Mouse (Mus musculus) hindbrain, embryonic 15.5 days (tissue): ENCODE data around the gene Fam151a. TPM values are rescaled to one million over a fixed set of nuclear protein-coding genes. Genes with fewer than 3 reads are reported as not detected.
"Not testable (repeated sequence)": the region's sequence is repeated elsewhere in the genome, so short reads cannot be mapped to it uniquely, and the experiment has no call there.

Experiments
- ATAC-seq: fragments of 200-750 bp; cut with Nextera tagmentation; 2 replicates; pipeline ENCODE4 v1.8.0; 2017; ENCODE audit warnings: low read depth, moderate number of reproducible peaks, moderate TSS enrichment; ENCODE audit not compliant: low FRiP score
- H3K27ac ChIP-seq: fragments of 300-500 bp; sonication (generic); replicated peaks from 2 replicates; pipeline ENCODE4 v1.5.1; 2015; ENCODE audit warnings: mild to moderate bottlenecking, inconsistent platforms
- H3K27me3 ChIP-seq: fragments of 300-500 bp; sonication (generic); 2 replicates; pipeline ENCODE4 v1.6.1; 2015; ENCODE audit warnings: control low read depth, inconsistent platforms
- H3K36me3 ChIP-seq: fragments of 300-500 bp; sonication (generic); 2 replicates; pipeline ENCODE4 v1.6.1; 2015; ENCODE audit warnings: control low read depth, inconsistent platforms
- H3K4me1 ChIP-seq: fragments of 300-500 bp; sonication (generic); replicated peaks from 2 replicates; pipeline ENCODE4 v1.6.1; 2015; ENCODE audit warnings: control low read depth, inconsistent platforms
- H3K4me2 ChIP-seq: fragments of 300-500 bp; sonication (generic); 2 replicates; pipeline ENCODE4 v1.6.1; 2015; ENCODE audit warnings: moderate library complexity, mild to moderate bottlenecking, inconsistent platforms
- H3K4me3 ChIP-seq: fragments of 300-500 bp; sonication (generic); 2 replicates; pipeline ENCODE4 v1.5.1; 2015; ENCODE audit warnings: mild to moderate bottlenecking, inconsistent platforms
- H3K9ac ChIP-seq: fragments of 300-500 bp; sonication (generic); 2 replicates; pipeline ENCODE4 v1.6.1; 2015; ENCODE audit warnings: inconsistent platforms
- H3K9me3 ChIP-seq: fragments of 300-500 bp; sonication (generic); 2 replicates; pipeline ENCODE4 v1.6.1; 2016; ENCODE audit warnings: control low read depth, inconsistent platforms
- WGBS: fragments of 180-500 bp; shearing (Covaris S2); methylation state at CpG from one replicate; pipeline ENCODE4 v1.1.7; 2015; 5-methylcytosine and 5-hydroxymethylcytosine counted together
- polyA plus RNA-seq: library from polyadenylated mRNA; unstranded; fragments of >200 nt; fragmentation: Nextera tagmentation; extraction: Ambion mirVana; gene quantifications from 2 replicates; pipeline ENCODE4 v1.2.1, GENCODE M21; 2015

Fam151a gene
- polyA plus RNA-seq, 1 experiment from 2014 or later, result not detected

- no peak for ATAC-seq
- Histone ChIP-seq H3K9me3 (no peaks in the 10 kb centered on the region), H3K4me2 (no peak within 1 kb of the TSS), H3K4me1 (no peaks in the 10 kb centered on the region), H3K4me3 (no peak within 1 kb of the TSS), H3K36me3 (no peaks in the 10 kb centered on the region), H3K27me3 (no peaks in the 10 kb centered on the region), H3K9ac (no peak within 1 kb of the TSS), H3K27ac (no peak within 1 kb of the TSS)
- 84% methylated on average over 7 of the region's 7 CpGs for WGBS
Observed at GRCm38 (mm10) chr4:106730814-106731213, 2.9 kb upstream of the Fam151a start, which contains the start of gene Mroh7. Gene Mroh7, minus strand, starts transcription at chr4:106730925.

- 92% methylated on average over 1 of the region's 1 CpGs for WGBS
- H3K36me3 ChIP-seq, H3K4me3 ChIP-seq, H3K9me3 ChIP-seq, H3K27ac ChIP-seq, H3K27me3 ChIP-seq, H3K4me2 ChIP-seq, ATAC-seq, H3K4me1 ChIP-seq, H3K9ac ChIP-seq: not testable (repeated sequence)
Observed at GRCm38 (mm10) chr4:106736884-106737283, 3.2 kb downstream of the Fam151a start.

GRCm38 (mm10) chr4:106737904-106738303, 4.2 kb downstream of the Fam151a start:
- no peaks in the 10 kb centered on the region for H3K9me3 ChIP-seq
- no peak overlapping the region for H3K4me3 ChIP-seq
- no peak overlapping the region for H3K27ac ChIP-seq
- no peaks in the 10 kb centered on the region for H3K4me1 ChIP-seq
- no peaks in the 10 kb centered on the region for H3K36me3 ChIP-seq
- no peak for ATAC-seq
- no peak overlapping the region for H3K9ac ChIP-seq
- no peaks in the 10 kb centered on the region for H3K27me3 ChIP-seq
- 64% methylated on average over 3 of the region's 3 CpGs for WGBS
- H3K4me2 ChIP-seq, result no peak overlapping the region

DNA sequence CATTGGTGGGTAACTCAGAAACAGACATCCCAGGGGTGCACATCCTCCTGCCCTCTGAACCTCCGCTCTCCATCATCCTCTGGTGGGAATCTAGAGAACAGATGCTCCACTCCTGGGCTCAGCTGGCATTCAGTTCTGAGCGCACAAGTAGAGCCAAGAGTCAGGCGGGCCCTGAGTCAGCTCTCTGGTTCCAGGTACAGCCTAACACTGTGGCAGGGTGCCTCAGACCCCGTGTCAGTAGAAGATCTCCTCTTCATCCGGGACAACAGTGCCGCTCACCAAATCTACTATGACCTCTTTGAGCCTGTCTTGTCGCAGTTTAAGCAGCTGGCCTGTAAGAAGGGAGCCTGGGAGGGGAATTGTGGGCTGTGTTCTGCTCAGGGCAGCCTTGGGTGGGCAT, 12.2 kb downstream of the Fam151a start:
- peaks cover 26% of the 10 kb centered on the region for H3K4me1 ChIP-seq
- 75% methylated on average over 7 of the region's 7 CpGs for WGBS
- no peaks in the 10 kb centered on the region for H3K9me3 ChIP-seq
- no peak overlapping the region for H3K9ac ChIP-seq
- ATAC-seq, result no peak
- no peaks in the 10 kb centered on the region for H3K27me3 ChIP-seq
- no peak overlapping the region for H3K27ac ChIP-seq
- no peaks in the 10 kb centered on the region for H3K36me3 ChIP-seq
- no peak overlapping the region for H3K4me3 ChIP-seq
- no peak overlapping the region for H3K4me2 ChIP-seq

DNA sequence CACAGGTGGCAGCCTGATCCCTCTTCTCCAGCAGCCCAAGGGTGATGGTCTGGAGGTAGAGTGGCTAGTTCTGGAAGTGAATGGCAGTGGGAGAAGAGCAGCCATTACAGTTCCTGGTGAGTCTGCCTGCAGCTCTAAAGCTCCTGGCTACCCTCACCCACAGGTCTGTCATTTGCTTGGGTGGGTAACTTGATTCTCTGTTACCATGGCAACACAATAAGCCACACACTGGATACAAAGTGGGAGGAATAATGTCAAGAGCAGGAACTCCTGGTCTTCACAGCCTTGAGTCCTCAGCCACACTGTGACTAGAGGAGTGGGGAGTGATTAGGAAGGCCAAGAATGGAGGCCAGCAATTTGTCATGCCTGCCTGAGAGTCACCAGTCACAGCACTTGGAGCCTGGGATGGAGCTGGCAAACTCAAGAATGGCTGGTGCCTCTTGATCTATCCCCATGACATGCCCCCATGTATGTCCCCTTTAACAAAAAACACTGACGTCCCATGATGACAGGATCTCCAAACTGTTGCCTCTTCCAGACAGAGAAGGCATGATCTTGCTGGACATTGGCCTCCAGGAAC, 13.4 kb downstream of the Fam151a start:
- no peak overlapping the region for H3K27ac ChIP-seq
- 77% methylated on average over 1 of the region's 1 CpGs for WGBS
- H3K4me3 ChIP-seq, result no peak overlapping the region
- no peaks in the 10 kb centered on the region for H3K9me3 ChIP-seq
- no peak overlapping the region for H3K4me2 ChIP-seq
- no peak overlapping the region for H3K9ac ChIP-seq
- H3K27me3 ChIP-seq, result no peaks in the 10 kb centered on the region
- H3K4me1 ChIP-seq, result peaks cover 26% of the 10 kb centered on the region
- no peak for ATAC-seq
- no peaks in the 10 kb centered on the region for H3K36me3 ChIP-seq

DNA sequence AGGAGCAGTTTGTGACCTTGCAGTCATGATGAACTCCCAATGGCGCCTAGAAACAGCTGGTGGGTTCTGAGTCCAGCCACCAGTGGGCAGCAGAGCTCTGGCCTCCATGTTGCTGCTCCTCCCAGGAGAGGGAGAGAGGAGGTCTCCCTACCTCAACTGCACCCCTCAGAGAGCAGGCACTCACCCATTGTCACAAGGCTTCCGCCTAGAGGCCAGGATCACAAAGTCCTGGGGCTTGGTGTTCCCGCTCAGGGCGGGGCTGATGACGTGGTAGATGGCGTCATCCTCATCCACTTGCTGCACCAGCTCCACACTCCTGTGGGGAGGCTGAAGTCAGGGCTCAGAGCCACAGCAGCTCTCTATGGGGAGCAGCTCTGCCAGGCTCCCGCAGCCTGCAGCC, 16.0 kb downstream of the Fam151a start:
- peaks cover 26% of the 10 kb centered on the region for H3K4me1 ChIP-seq
- ATAC-seq, result peak; percentile 91
- WGBS, result 2% methylated on average over 7 of the region's 7 CpGs
- H3K4me3 ChIP-seq, result peak overlapping the region; percentile 23
- H3K27ac ChIP-seq, result peak overlapping the region; percentile 52; the same call in 1 of the 2 replicates
- no peaks in the 10 kb centered on the region for H3K27me3 ChIP-seq
- H3K36me3 ChIP-seq, result no peaks in the 10 kb centered on the region
- H3K9ac ChIP-seq, result 0 out of 2 replicates have a peak overlapping the region, but pooled peaks have one; percentile 20
- no peaks in the 10 kb centered on the region for H3K9me3 ChIP-seq
- peak overlapping the region; percentile 53 for H3K4me2 ChIP-seq

DNA sequence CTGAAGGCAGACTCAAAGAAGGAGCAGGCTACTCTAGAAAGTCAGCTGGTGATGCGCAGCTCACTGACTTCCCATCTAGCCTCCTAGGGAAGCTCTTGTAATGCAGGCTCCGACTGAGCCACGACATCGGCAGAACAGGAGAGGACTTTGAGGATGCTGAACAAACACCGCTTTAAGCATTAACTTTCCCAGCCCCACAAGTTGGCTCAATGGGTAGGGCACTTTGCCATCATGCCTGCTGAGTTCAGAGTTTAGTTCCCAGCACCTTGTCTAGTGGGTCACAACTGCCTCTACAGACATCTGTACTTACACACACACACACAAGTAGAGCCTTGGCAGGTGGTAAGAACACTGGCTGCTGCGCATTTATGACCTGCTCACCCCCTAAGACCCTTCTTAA, 18.0 kb downstream of the Fam151a start:
- Histone ChIP-seq H3K27me3 (no peaks in the 10 kb centered on the region), H3K9ac (no peak overlapping the region), H3K4me2 (no peak overlapping the region), H3K9me3 (no peaks in the 10 kb centered on the region), H3K4me3 (no peak overlapping the region), H3K27ac (no peak overlapping the region), H3K4me1 (peaks cover 23% of the 10 kb centered on the region), H3K36me3 (no peaks in the 10 kb centered on the region)
- 90% methylated on average over 6 of the region's 6 CpGs for WGBS
- no peak for ATAC-seq

DNA sequence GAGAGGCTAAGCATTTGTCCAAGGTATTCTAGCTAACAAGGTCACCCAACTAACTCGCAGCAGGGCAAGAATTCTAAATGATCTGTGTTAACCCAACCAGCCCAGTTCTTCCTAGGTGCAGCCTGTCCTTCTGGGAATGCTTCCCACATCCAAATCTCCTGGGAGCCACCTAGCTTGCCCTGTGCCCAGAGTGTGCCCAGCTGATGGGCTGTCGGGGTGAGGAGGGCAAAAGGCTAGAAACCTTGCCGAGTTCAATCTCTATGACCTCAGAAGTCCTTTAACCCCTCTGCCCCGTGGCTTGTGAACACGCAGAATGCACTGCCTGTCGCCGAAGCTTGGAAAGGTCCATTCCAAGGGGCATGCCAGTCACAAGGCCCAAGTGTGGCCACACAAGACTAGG, 30.5 kb downstream of the Fam151a start:
- no peak overlapping the region for H3K27ac ChIP-seq
- WGBS, result 53% methylated on average over 7 of the region's 7 CpGs
- H3K36me3 ChIP-seq, result no peaks in the 10 kb centered on the region
- no peaks in the 10 kb centered on the region for H3K9me3 ChIP-seq
- H3K4me2 ChIP-seq, result no peak overlapping the region
- no peak overlapping the region for H3K9ac ChIP-seq
- H3K4me1 ChIP-seq, result no peaks in the 10 kb centered on the region
- ATAC-seq, result no peak
- H3K27me3 ChIP-seq, result no peaks in the 10 kb centered on the region
- no peak overlapping the region for H3K4me3 ChIP-seq

DNA sequence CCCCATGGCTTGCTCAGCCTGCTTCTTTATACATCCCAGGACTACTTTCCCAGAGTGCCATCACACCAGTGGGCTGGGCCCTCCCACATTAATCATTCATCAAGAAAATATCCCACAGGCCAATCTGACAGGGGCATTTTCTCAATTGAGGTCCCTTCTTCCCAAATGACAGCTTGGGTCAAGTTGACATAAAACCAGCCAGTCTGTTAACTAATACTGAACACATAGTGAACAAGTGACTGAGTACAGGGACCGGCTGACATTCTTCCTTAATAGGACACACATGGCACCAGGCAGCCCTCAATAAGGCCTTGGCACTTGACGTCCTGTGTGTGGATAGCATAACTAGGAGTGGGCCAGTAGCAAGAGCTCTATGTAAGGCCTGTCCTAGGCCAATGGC, 35.6 kb downstream of the Fam151a start:
- Histone ChIP-seq H3K27ac (no peak overlapping the region), H3K36me3 (no peaks in the 10 kb centered on the region), H3K27me3 (no peaks in the 10 kb centered on the region), H3K4me1 (no peaks in the 10 kb centered on the region), H3K9ac (no peak overlapping the region), H3K4me2 (no peak overlapping the region), H3K4me3 (no peak overlapping the region), H3K9me3 (no peaks in the 10 kb centered on the region)
- no peak for ATAC-seq
- 62% methylated on average over 2 of the region's 2 CpGs for WGBS

- WGBS, result 100% methylated on average over 1 of the region's 1 CpGs
- Histone ChIP-seq H3K27ac (no peak overlapping the region), H3K36me3 (no peaks in the 10 kb centered on the region), H3K27me3 (no peaks in the 10 kb centered on the region), H3K9ac (no peak overlapping the region), H3K4me3 (no peak overlapping the region), H3K9me3 (no peaks in the 10 kb centered on the region), H3K4me2 (no peak overlapping the region), H3K4me1 (peaks cover 11% of the 10 kb centered on the region)
- ATAC-seq, result no peak
Observed at GRCm38 (mm10) chr4:106772558-106772957, 38.9 kb downstream of the Fam151a start.

- 87% methylated on average over 6 of the region's 6 CpGs for WGBS
Observed at GRCm38 (mm10) chr4:106775767-106776166, 42.1 kb downstream of the Fam151a start.

GRCm38 (mm10) chr4:106776998-106777397, 43.3 kb downstream of the Fam151a start:
- WGBS, result 12% methylated on average over 3 of the region's 3 CpGs
- peak; percentile 67 for ATAC-seq

More at GRCm38 (mm10) chr4:106775767-106776166, 42.1 kb downstream of the Fam151a start:
- H3K9ac ChIP-seq, H3K27ac ChIP-seq, H3K36me3 ChIP-seq, H3K9me3 ChIP-seq, H3K4me2 ChIP-seq, H3K4me3 ChIP-seq, ATAC-seq, H3K27me3 ChIP-seq: not testable (repeated sequence)
- H3K4me1 ChIP-seq, result peaks cover 40% of the 10 kb centered on the region

More at GRCm38 (mm10) chr4:106776998-106777397, 43.3 kb downstream of the Fam151a start:
- Histone ChIP-seq H3K4me1 (peaks cover 42% of the 10 kb centered on the region), H3K9me3 (no peaks in the 10 kb centered on the region), H3K27me3 (no peaks in the 10 kb centered on the region), H3K9ac (no peak overlapping the region), H3K4me2 (no peak overlapping the region; the same call in 1 of the 2 replicates), H3K27ac (peak overlapping the region; percentile 74), H3K36me3 (no peaks in the 10 kb centered on the region), H3K4me3 (no peak overlapping the region)
